Mouse (Mus musculus) ovary, postnatal 10 days (tissue): Measurements from ENCODE around the gene Rbbp4.

ENCODE experiments used
- DNase-seq: peaks from one replicate; pipeline ENCODE4 v3.0.0; 2022; ENCODE audit warnings: low spot score

The Rbbp4 gene

GRCm38 (mm10) chr4:129353176-129353575 is 18.0 kb upstream of the Rbbp4 start:
- DNase-seq = no peak

DNA sequence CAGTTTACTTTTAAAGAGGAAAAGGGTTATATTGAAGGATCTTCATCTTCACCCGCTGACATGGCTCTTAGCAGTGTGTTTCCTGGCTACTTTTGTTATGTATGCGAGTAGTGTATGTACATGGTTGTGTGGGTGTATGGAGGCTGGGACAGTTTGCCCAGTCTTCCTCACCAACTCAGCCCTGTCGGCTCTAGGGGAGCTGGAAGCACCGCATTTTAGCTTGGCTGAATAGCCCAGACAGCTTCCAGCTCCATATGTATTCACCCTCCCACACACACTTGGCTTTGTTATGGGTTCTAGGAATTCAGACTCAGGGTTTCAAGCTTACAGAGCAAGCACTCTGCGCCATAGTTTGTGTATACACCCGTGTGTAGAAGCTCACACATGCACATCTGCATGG is 15.9 kb upstream of the Rbbp4 start:
- no peak for DNase-seq

DNA sequence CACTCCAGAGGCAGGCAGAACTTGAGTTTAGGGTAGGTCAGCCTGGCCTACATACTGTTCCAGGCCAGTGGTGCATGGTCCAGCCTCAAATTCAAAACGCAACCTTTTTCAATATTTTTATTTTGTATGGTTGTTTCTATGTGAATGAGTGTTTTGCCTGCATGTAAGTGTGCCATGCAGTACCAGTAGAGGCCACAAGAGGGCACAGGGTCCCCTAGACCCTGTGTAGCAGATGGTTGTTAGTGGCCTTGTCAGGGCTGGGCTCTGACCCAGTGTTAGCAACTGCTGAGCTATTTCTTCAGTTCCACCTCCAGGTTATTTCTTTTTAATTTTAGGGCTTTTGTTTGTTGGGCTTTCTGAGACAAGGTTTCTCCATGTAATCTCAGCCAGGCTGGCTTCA is 15.5 kb upstream of the Rbbp4 start:
- DNase-seq = peak; percentile 48

DNA sequence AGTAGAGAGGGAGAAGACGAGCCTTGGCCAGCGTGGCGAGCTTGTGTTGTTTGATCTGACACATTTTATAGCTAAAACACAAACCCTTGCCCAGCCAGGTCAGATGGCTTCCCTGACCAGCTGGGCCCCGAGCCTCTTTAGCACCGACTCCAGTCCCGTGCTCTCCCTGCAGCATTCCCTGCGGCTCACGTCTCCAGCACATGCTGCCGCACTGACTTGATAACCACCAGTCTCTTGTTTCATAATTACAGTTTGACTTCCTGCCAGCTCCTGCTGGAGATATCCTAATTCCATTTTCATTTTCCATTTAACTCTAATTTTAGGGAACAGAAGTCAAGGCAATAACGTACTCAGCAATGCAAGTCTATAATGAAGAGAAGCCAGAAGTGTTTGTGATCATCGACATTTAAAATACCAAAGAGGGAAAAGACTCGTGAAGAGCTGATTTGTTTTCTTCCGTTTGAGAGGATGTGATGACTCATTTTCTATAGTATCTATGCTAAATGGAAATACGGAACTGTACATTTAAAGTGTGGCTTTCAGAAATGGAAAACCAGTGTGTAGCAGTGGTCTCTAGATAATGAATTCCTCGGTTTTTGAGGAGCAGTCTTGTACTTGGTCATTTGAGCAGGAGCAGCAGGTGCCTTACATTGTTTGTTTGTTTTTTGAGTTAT is 11.4 kb upstream of the Rbbp4 start:
- no peak for DNase-seq

DNA sequence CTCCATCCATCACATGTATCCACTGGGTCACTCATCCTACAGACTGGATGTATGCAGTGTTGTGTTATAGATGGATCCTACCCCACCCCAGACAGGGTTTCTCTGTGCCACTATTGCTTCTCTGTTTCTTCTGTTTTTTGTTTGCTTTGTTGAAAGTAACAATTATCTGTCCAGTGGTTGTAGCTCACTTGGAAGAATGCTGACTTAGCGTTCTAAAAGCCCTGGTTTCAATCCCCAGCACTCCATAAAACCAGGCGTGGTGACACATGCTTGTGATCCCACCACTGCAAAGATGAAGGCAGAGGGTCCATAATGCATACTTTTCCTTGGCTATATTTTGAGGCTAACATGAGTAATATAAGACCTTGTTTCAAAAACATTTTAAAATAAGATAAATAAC is 7.5 kb upstream of the Rbbp4 start:
- DNase-seq = no peak

DNA sequence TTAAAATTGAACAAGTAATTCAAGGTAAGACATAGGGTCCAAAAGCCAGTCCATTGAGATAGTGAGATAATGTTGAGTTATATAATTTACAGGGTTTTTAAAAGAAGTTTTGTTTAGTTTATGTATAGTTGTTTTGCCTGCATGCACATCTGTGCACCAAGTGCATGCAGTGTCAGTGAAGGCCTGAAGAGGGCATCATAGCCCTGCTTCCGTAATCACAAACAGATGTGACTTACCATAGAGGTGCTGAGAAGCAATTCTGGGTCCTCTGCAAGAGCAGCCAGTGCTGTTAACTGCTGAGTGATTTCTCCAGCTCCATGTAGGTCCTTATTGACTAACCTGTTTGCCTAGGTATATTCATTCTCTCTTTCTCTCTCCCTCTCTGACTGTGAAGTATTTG is 6.7 kb upstream of the Rbbp4 start:
- DNase-seq = no peak

GRCm38 (mm10) chr4:129339743-129340142 is 4.6 kb upstream of the Rbbp4 start:
- no peak for DNase-seq

DNA sequence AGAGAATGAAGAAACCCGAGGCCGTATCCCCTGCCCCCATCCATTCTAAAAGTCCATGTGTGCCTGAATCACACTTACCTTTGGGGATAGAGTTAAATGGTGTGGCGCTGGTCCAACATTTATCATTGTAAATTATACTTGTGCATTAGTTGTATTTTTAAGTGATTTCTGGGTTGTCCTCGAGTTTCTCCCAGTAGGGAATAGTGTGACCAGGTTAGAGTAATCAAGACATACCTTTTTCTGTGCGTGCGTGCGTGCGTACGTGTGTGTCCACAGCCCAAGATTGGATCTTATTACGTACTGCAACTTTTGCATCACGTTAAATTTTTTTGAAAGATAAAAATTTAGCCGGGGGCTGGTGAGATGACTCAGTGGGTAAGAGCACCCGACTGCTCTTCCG is 1.1 kb upstream of the Rbbp4 start:
- no peak for DNase-seq

DNA sequence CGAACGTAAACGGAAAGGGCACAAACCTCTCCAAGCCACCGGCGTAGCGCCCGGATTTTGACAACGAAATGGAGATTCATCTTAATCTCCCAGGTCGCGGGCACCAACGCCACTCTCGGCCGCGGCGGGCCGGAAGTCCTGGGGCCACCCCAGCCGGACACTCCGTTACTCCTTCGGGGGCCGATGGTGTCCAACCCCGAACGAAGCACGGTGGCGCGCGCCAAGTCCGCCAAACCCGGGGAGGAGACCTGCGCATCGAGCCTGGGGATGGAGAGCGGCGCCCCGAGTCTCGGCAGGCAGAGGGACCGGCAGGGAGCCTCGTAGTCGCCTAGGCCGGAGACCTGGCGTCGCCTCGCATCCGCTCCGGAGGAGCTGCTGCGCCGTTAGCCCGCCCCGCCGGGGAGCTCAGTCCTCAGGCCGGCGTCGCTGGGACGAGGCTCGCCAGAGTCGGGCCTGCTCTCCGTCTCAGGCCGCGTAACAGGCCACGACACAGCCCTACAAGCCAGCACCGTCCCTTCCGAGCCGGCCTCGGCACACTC is 424 bp downstream of the Rbbp4 start:
- no peak for DNase-seq

GRCm38 (mm10) chr4:129332846-129333245 is 2.3 kb downstream of the Rbbp4 start:
- no peak for DNase-seq

DNA sequence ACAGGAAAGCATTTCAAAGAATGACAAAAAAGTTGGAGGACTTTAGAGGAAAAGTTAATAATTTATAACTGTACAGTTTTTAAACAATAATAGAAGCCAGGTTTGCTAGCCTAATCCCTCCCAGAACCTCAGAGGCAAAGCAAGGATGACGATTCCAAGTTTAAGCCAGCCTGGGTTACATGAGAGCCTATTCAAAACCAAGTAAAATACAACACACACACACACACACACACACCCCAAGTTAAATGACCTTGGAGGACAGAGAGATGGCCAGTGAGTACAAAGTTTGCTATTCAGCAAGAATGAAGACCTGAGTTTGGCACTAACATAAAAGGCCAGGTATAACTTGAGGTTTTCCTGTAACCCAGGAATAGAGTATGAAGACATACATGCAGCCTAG is 9.0 kb downstream of the Rbbp4 start:
- DNase-seq = no peak

- DNase-seq = no peak
These were observed 10.4 kb downstream of the Rbbp4 start for GRCm38 (mm10) chr4:129324756-129325155.

DNA sequence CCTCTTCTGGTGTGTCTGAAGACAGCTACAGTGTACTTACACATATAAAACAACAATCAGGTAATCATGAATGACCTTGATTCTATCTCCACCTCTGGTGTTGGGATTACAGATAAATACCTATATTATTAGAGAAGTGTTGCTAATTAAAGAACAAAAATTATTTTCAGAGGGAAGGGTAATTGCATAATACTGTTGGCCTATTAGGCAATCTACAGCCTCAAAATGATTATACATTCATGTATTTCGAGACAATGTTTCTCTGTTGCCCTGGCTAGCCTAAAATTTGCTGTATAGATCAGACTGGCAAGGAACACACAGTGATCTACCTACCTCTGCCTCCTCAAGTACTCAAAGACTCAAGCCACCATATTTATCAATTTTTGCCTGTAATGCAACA is 11.7 kb downstream of the Rbbp4 start:
- DNase-seq = no peak

GRCm38 (mm10) chr4:129322042-129322441 is 13.1 kb downstream of the Rbbp4 start:
- no peak for DNase-seq

DNA sequence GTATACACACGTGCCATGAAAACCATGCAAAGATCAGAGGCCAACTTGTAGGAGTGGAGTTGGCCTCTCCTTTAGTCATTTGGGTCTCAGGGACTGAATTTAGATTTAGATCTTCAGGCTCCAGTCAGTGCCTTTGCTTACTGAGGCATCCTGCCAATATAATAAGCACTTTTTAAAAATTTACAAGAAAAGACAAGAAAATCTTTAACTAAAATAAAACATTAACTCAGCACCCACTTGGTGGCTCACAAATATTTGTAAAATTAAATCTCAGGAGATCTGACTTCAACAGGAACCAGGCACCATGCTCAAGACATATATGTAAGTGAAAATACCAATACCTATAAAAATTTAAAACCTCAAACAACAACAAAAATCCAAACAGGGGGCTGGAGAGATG is 14.3 kb downstream of the Rbbp4 start:
- no peak for DNase-seq

DNA sequence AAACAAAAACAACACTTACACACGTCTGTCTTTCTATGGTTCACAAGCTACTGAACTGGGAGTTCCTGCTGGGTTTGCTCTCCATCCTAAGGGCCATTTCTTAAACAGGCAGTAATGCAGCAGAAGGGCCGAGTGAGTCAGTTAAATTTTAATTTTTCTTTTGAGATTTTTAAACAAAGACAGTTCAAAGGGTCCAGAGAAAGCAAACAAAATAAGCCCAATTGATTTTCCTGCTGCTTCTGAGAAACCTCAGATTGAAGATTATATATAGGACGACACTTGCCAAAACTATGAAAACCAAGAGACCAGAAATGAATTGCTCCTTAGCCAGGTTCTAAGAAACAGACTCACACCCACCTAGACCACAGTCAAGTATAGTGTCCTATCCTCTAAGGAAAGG is 21.3 kb downstream of the Rbbp4 start:
- DNase-seq = no peak

DNA sequence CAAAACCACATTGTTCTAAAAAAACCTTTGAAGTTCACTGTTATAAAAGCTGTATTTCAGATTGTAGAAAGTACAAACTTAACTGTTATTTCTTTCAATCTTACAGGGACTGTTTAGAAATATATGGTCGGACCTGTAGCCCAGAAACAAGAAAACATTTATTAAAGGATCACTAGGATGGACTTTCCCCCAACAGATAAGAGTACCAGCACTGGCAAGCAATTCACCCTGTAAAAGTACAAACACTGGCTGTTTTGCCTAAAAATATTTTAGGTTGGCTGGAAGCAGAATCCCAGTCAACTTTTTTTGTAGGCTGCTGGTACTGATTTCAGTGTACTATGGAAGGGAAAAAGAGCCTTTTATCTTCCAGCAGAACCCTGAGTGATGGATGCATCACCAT is 27.2 kb downstream of the Rbbp4 start:
- no peak for DNase-seq

DNA sequence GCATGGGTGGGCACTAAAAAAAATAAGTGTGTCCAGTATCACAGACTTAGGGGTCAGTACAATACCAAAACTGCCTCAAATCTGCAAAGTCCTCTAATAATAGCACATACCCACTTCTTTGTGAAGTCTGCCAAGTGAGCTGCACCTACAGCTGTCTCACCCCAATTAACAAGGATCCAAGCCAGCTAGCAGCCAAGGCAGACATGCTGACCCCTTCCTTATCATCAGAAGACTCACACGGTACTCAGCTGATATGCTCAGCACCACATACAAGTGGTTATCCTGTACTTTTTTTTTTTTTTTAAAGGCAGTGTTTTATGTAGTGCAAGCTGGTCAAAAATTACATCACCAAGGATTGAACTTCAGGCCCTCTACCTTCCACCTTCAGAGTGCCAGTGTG is 30.9 kb downstream of the Rbbp4 start:
- no peak for DNase-seq

- no peak for DNase-seq
These were observed 31.4 kb downstream of the Rbbp4 start for GRCm38 (mm10) chr4:129303816-129304215.

DNA sequence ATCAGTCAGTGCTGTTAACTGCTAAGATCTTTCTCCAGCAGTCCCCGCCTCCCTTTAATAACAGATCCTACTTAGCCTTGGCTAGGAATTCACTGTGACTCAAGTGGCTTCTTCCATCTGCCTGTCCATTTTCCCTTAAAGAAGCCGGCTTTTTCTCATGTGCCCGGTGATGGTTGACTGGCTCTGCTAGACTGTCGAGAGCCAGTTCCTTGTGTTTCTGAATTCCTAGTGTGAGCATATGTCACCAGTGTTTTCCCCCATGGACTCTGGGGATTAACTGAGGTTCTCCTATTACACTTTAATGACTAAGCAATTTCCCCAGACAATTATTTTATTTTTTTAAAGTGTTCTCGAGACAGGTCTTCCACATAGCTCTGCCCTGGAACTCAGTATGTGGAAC is 31.8 kb downstream of the Rbbp4 start:
- no peak for DNase-seq

DNA sequence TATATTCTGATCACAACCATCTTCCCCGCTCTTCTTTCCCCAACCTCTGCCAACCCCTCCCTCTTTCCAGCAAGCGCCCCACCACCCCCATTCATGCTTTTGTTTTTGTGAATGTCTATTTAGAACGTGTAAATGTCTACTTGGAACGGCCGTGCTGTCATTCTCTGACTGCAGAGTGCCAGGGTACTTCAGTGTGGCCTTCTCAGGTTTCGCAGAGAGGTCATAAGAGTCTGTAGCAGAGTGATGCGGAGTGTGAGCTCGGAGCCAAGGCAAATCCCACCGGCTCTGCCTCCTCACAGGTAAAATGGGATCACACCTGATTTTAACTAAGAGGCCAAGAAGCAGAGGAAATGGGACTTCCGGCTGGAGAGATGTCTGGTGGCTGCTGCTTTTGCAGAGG is 36.0 kb downstream of the Rbbp4 start:
- DNase-seq = no peak

DNA sequence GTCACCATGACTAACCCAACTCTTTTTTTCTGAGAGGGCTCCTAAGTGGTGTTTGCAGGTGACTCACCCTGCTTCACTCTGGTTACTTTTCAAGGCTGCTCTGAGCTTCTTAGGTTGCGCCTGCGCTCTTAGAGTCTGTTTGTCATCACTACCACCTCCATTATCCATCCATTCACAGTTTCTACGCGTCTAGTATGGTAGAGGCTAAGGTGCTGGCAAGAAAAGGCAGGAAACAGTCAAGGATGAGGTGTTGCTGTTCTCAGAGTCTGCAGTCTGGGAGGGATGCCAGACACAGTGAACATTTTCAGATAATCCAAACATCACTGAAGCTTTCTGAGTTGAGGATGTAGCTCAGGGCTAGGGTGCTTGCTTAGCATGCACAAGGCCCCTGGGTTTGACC is 37.4 kb downstream of the Rbbp4 start:
- DNase-seq = no peak

- no peak for DNase-seq
These were observed 39.1 kb downstream of the Rbbp4 start for GRCm38 (mm10) chr4:129296066-129296465.

DNA sequence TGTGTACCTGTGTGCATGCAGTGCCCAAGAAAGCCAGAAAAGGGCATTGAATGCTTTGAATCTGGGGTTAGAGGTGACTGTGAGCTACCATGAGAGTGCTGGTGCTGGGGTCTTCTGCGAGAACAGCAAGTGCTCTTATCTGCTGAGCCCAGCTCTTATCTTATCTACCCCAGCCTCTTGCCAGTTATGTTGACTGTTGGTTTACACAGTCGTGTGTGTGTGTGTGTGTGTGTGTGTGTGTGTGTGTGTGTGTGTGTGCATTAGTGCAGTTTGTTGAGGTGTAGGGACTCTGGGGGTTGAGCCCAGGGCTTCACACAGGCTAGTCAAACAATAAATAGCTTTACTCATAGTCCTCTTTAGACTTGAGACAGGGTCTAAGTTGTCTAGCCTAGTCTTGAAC is 40.0 kb downstream of the Rbbp4 start:
- DNase-seq = no peak

- DNase-seq = no peak
These were observed 41.5 kb downstream of the Rbbp4 start for GRCm38 (mm10) chr4:129293702-129294101.
